Mouse (Mus musculus): ENCODE measurements around the gene Cav2. TPM values are rescaled to one million over a fixed set of nuclear protein-coding genes. Genes with fewer than 3 reads are reported as not detected.

The Cav2 gene
- polyA plus RNA-seq, 1 experiment from 2014 or later = 6.0 TPM

DNA sequence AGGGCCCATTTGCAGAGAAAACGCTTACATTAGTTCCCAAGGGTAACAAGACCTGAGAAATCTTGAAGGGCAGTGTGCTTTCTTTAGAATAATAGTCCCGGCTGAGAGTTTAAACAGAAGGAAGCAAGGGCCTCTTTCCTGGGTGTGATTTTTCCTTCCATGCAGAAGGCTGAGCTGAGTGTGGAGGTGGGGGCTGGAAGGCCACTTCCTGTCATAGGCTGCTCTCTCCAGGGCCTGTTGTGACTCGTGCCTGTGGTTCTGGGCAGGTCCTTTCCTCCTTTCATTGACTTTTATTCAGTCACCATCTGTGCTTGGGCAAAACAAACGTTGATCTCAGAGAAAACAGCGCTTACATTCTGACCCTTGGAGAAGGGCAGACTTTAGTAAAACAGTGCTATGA lies 1.2 kb downstream of the Cav2 start:
- 47% methylated on average over 5 of the region's 5 CpGs for WGBS

DNA sequence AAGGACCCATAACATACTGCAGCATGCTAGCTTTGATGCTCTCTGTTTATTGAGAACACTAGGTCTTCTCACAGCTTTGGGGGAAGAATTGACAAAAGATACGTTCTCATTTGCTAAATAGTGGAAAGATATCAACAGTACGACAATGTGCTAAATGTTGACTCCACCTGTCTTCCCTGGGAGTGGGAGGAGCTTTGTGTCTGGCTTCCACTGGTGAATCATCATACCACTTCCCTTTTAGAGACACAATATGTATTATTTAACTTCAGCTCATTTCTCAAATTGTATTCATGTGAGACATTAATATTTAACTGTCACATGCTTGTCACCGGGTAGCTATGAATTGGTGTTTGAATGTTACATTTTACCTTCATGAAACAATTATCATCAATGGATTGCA lies 2.8 kb downstream of the Cav2 start:
- Histone ChIP-seq H3K27ac (no peak overlapping the region), H3K9me3 (no peaks in the 10 kb centered on the region), H3K27me3 (ENCODE audit: insufficient read depth, poor library complexity, severe bottlenecking) (peaks cover 32% of the 10 kb centered on the region), H3K4me1 (replicated peaks) (peaks cover 28% of the 10 kb centered on the region), H3K36me3 (no peaks in the 10 kb centered on the region), H3K4me3 (no peak overlapping the region)
- 86% methylated on average over 3 of the region's 3 CpGs for WGBS
- no peak for DNase-seq (ENCODE audit: low spot score)

More for the DNA sequence above, 1.2 kb downstream of the Cav2 start:
- no peaks in the 10 kb centered on the region for H3K36me3 ChIP-seq
- H3K27ac ChIP-seq = no peak overlapping the region
- H3K4me1 ChIP-seq (replicated peaks) = peaks cover 28% of the 10 kb centered on the region
- peak overlapping the region; percentile 58; the same call in 1 of the 2 replicates for H3K4me3 ChIP-seq
- peaks cover 32% of the 10 kb centered on the region for H3K27me3 ChIP-seq (ENCODE audit: insufficient read depth, poor library complexity, severe bottlenecking)
- H3K9me3 ChIP-seq = no peaks in the 10 kb centered on the region
- no peak for DNase-seq (ENCODE audit: low spot score)

DNA sequence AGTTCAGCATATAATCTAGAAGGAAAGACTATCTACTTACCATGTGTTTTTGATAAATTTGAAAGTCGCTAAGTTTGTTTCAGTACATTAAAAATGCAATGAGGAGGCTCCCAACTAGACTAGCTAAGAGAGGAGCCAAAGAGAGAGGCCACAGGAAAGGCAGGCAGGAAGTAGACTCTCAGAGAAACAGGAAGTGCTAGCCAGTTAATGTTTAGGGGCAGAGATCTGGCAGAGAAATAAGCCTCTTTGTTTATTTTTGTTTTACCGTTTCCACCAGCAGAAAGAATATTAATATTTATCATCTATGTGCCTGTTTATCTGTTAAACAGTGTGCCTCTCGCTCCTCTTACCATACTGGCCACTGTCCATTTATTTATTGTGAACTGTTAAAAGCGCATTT lies 5.4 kb downstream of the Cav2 start:
- no peak overlapping the region for H3K27ac ChIP-seq
- DNase-seq (ENCODE audit: low spot score) = no peak
- 77% methylated on average over 4 of the region's 4 CpGs for WGBS
- H3K9me3 ChIP-seq = no peaks in the 10 kb centered on the region
- H3K36me3 ChIP-seq = no peaks in the 10 kb centered on the region
- peaks cover 20% of the 10 kb centered on the region for H3K4me1 ChIP-seq (replicated peaks)
- H3K27me3 ChIP-seq (ENCODE audit: insufficient read depth, poor library complexity, severe bottlenecking) = peaks cover 16% of the 10 kb centered on the region
- no peak overlapping the region for H3K4me3 ChIP-seq

DNA sequence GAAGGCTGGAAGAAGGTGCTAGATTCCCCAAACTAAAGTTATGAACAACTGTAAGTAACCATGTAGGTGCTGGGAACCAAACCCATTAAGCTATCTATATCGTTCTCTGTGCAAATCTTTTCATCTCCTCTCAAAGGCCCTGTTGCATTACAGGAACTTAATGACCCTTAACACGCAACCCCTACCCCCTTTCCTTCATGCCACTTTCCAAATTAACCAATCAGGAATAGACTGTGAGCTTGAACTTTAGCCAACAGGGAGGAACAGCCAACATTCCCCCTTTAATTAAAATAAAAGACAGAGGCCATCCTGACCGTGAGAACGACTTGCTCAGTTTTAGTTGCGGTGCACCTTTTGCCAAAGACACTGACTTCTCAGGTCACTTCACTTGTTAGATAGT lies 14.1 kb downstream of the Cav2 start:
- Histone ChIP-seq H3K27me3 (ENCODE audit: insufficient read depth, poor library complexity, severe bottlenecking) (no peaks in the 10 kb centered on the region; the same call in 1 of the 2 replicates), H3K27ac (no peak overlapping the region), H3K9me3 (no peaks in the 10 kb centered on the region), H3K4me1 (replicated peaks) (peaks cover 24% of the 10 kb centered on the region), H3K4me3 (no peak overlapping the region), H3K36me3 (no peaks in the 10 kb centered on the region)
- WGBS = 78% methylated on average over 5 of the region's 5 CpGs
- no peak for DNase-seq (ENCODE audit: low spot score)

DNA sequence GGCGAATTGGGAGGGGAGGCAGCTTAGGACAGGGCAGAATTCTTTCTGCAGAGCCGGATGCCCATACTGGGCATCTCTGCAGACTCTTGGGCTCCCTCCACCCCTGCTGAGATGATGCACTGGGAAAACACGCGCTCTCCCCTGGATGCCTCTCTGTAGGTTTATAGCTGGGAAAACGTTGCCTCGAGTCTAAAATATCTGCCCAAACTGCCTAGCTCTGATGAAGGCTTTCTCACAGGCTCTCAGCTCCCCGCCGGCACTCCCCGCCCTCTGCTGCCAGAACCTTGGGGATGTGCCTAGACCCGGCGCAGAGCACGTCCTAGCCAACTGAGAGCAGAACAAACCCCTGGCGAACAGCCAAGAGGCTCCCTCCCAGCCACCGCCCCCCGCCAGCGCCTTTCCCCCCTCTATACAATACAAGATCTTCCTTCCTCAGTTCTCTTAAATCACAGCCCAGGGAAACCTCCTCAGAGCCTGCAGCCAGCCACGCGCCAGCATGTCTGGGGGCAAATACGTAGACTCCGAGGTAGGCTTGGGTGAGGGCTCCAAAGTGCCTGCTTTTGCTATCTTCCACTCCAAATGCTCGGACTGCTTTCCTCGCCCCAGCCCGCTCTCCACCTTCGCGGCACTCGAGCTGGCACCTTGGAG lies 25.1 kb downstream of the Cav2 start, which contains the start of gene Cav1:
Gene Cav1 (plus strand): TSS at position 382 of the 648 bp plus-strand sequence.
- under 1% methylated on average over 26 of the region's 26 CpGs for WGBS
- H3K27ac ChIP-seq = peak within 1 kb of the TSS; percentile 71

DNA sequence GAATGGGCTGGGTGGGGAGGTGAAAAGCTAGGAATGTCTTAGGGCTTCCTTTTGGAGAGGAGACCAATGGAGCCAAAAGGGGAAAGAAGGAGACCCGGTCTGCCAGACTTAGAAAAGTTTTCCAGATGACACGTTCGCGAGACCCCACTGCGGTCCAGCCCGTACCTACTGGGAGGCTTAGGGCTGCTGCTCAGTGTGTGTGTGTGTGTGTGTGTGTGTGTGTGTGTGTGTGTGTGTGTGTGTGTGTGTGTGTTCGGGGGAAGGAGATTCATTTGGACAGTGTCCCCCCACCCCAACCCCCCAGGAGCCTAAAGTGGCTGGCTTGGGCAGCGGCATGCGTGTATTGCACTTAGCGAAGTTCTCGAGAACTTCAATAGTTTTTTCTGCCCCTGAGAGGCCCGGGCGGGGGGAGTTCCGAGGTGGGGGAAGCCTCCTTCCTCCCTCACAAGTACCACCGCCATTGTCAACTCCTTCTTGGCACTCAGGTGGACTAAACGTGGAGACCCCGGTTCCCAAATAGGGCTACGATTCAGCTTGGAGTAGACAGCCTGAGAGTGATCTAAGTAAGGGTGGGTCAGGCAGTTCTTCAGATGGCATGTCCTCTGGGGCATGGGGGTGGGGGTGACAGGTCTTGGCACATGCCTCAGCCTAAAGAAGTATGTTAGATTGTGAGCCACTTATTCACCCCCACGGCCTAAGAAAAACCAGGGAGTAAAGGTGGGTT lies 25.8 kb downstream of the Cav2 start:
- Histone ChIP-seq H3K36me3 (no peaks in the 10 kb centered on the region), H3K4me1 (replicated peaks) (peaks cover 25% of the 10 kb centered on the region), H3K27me3 (ENCODE audit: insufficient read depth, poor library complexity, severe bottlenecking) (peaks cover 56% of the 10 kb centered on the region), H3K4me3 (peak overlapping the region; percentile 60), H3K9me3 (no peaks in the 10 kb centered on the region), H3K27ac (peak overlapping the region; percentile 71)
- 1% methylated on average over 19 of the region's 19 CpGs for WGBS
- peak; percentile 20 for DNase-seq (ENCODE audit: low spot score)

More for the DNA sequence above, 25.1 kb downstream of the Cav2 start, which contains the start of gene Cav1:
- no peaks in the 10 kb centered on the region for H3K36me3 ChIP-seq
- peak within 1 kb of the TSS; percentile 60 for H3K4me3 ChIP-seq
- H3K4me1 ChIP-seq (replicated peaks) = peaks cover 25% of the 10 kb centered on the region
- peak; percentile 70 for DNase-seq (ENCODE audit: low spot score)
- no peaks in the 10 kb centered on the region for H3K9me3 ChIP-seq
- peaks cover 56% of the 10 kb centered on the region for H3K27me3 ChIP-seq (ENCODE audit: insufficient read depth, poor library complexity, severe bottlenecking)

DNA sequence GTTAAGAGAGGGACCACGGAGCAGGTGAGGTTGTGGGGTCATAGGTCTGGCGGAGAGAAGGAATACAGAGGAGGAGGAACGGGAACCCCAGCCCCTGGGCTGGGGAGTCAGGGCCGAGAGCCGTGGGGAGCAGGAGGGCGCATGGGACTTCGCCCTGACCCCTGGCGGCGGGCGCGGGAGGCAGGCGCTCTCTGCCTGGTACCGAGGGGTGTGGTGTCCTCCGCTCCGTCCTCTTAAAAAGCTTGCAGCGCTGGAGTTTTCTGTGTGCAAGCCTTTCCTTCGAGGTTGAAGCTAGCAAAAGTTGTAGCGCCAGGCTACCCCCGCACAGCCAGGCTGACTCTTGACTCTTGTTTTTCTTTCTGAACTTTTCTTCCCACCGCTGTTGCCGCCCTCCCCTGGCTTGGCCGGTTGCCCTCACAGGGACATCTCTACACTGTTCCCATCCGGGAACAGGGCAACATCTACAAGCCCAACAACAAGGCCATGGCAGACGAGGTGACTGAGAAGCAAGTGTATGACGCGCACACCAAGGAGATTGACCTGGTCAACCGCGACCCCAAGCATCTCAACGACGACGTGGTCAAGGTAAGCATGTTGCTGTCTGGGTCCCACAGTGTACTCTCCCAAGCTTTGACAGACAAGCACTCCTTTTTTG lies 26.6 kb downstream of the Cav2 start:
- Histone ChIP-seq H3K36me3 (no peaks in the 10 kb centered on the region), H3K4me1 (replicated peaks) (peaks cover 25% of the 10 kb centered on the region), H3K27ac (peak overlapping the region; percentile 53; the same call in 1 of the 2 replicates), H3K27me3 (ENCODE audit: insufficient read depth, poor library complexity, severe bottlenecking) (peaks cover 56% of the 10 kb centered on the region), H3K9me3 (no peaks in the 10 kb centered on the region), H3K4me3 (peak overlapping the region; percentile 60)
- peak; percentile 66 for DNase-seq (ENCODE audit: low spot score)
- 2% methylated on average over 31 of the region's 31 CpGs for WGBS

DNA sequence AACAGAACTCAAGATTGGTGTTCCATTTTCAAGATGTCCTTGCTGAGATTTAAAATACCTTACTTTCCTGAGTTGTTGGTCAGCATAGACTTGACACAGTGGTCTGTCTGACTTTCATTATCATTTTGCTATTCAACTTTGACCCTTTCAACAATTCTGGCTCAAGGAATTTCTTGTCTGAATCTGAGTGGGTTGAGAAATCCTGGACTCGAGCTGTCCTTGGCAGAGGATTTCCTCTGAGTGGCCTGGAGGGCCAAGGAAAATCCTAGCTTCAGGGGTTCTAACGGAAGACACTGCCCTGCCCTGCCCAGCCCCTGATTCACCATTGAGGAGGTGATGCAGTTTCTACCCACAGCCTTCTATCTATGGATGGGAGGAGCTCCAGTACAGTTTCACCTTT lies 27.7 kb downstream of the Cav2 start:
- 42% methylated on average over 2 of the region's 2 CpGs for WGBS
- Histone ChIP-seq H3K36me3 (no peaks in the 10 kb centered on the region), H3K27me3 (ENCODE audit: insufficient read depth, poor library complexity, severe bottlenecking) (peaks cover 54% of the 10 kb centered on the region), H3K4me3 (no peak overlapping the region), H3K4me1 (replicated peaks) (peaks cover 25% of the 10 kb centered on the region), H3K9me3 (no peaks in the 10 kb centered on the region), H3K27ac (no peak overlapping the region)
- no peak for DNase-seq (ENCODE audit: low spot score)

DNA sequence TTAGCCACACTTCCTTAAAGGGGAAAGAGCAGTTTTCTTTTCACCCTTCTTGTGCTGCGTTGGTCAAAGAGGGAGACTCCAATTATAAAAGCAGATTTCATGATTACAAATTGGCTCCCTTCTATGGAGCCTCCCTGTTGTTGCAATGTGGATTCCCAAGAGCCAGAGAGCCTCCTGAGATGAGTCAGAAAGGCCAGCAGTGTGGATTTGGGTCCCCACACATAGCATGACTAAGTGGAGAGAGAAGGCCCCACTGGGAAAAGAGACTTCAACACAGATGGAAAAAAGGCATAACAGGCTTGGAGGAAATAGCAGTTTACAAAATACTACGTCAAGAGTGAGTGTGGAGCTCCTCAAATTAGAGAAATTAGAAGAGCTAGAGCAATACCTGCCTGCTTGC lies 28.3 kb downstream of the Cav2 start:
- Histone ChIP-seq H3K4me1 (replicated peaks) (peaks cover 25% of the 10 kb centered on the region), H3K36me3 (no peaks in the 10 kb centered on the region), H3K27ac (no peak overlapping the region), H3K27me3 (ENCODE audit: insufficient read depth, poor library complexity, severe bottlenecking) (peaks cover 48% of the 10 kb centered on the region), H3K9me3 (no peaks in the 10 kb centered on the region), H3K4me3 (no peak overlapping the region)
- DNase-seq (ENCODE audit: low spot score) = no peak
- WGBS = 82% methylated on average over 2 of the region's 2 CpGs

DNA sequence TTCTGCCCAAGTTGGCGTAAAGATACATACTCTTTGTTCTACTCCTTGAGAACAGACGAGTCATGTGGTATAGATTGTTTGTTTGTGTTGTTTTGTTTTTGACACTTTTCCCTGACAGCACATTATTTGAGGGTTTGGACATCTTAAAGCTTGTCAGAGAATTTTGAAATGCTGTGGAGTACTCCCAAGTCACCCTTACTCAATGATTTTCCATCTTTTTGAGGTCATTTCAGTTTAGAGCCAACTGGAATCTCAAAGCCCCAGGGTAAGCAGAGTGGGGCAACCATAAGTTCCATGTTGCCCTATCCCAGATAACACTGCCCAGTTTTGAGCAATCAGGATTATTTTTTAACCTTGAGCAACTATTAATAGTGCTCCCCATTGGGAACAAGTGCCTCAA lies 33.3 kb downstream of the Cav2 start:
- H3K4me3 ChIP-seq = no peak overlapping the region
- no peak overlapping the region for H3K27ac ChIP-seq
- H3K4me1 ChIP-seq (replicated peaks) = no peaks in the 10 kb centered on the region
- DNase-seq (ENCODE audit: low spot score) = no peak
- WGBS = 89% methylated on average over 2 of the region's 2 CpGs
- H3K36me3 ChIP-seq = no peaks in the 10 kb centered on the region
- H3K27me3 ChIP-seq (ENCODE audit: insufficient read depth, poor library complexity, severe bottlenecking) = peaks cover 6% of the 10 kb centered on the region
- no peaks in the 10 kb centered on the region for H3K9me3 ChIP-seq

DNA sequence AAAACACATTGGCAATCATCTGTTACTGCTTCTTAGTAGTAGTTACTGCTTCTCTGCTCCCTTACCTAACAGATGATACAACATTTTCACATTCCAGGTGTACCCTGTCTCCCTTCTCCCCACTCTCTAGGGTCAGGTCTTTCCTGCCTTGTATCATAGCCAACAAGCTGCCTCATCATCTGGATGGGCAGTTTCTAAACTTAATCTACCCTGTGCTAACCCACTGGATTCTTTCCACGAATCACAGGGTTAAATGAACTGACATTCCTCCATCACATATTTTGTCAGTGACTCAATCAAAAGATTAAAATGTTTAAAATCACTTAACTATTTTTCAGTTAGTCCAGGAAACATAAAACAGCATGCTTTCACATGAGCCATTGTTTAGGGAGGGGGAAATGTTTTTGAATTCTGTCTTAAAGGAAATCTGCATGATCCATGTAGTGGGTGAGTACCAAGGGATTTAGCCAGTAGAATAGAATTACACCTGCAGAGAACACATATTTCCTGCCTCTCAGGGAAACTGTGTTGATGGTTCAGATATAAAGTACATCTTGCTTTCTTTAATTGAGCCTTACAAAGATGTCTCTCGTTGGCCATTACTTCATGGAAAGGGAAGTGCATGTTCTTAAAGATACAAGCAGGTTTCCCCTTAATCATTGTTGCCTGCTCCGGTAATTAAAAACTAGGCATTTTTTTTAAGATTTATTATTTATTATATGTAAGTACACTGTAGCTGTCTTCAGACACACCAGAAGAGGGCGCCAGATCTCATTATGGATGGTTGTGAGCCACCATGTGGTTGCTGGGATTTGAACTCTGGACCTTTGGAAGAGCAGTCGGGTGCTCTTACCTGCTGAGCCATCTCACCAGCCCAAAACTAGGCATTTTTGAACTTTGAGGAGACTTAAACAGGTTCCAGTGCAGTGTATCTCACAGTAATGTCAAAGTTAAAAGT lies 34.0 kb downstream of the Cav2 start:
- no peak overlapping the region for H3K27ac ChIP-seq
- H3K9me3 ChIP-seq = no peaks in the 10 kb centered on the region
- H3K4me3 ChIP-seq = no peak overlapping the region
- H3K27me3 ChIP-seq (ENCODE audit: insufficient read depth, poor library complexity, severe bottlenecking) = peaks cover under 1% of the 10 kb centered on the region; the same call in 1 of the 2 replicates
- WGBS = 88% methylated on average over 5 of the region's 5 CpGs
- DNase-seq (ENCODE audit: low spot score) = no peak
- H3K4me1 ChIP-seq (replicated peaks) = no peaks in the 10 kb centered on the region
- no peaks in the 10 kb centered on the region for H3K36me3 ChIP-seq
